Mouse (Mus musculus) hindbrain, embryonic 13.5 days (tissue): Measurements from ENCODE around the gene Stxbp1. TPM values are rescaled to one million over a fixed set of nuclear protein-coding genes. Genes with fewer than 3 reads are reported as not detected.

Experiments used
- ATAC-seq: fragments of 200-750 bp; cut with Nextera tagmentation; 2 replicates; pipeline ENCODE4 v1.8.0; 2017; ENCODE audit warnings: moderate TSS enrichment; ENCODE audit not compliant: low FRiP score
- H3K27ac ChIP-seq: fragments of 300-500 bp; sonication (generic); 2 replicates; pipeline ENCODE4 v1.5.1; 2015; ENCODE audit warnings: inconsistent platforms, mild to moderate bottlenecking, moderate library complexity
- H3K27me3 ChIP-seq: fragments of 300-500 bp; sonication (generic); 2 replicates; pipeline ENCODE4 v1.6.1; 2015; ENCODE audit warnings: mild to moderate bottlenecking, inconsistent platforms
- H3K36me3 ChIP-seq: fragments of 300-500 bp; sonication (generic); 2 replicates; pipeline ENCODE4 v1.6.1; 2015; ENCODE audit warnings: mild to moderate bottlenecking, inconsistent platforms
- H3K4me1 ChIP-seq: fragments of 300-500 bp; sonication (generic); replicated peaks from 2 replicates; pipeline ENCODE4 v1.6.1; 2015; ENCODE audit warnings: inconsistent platforms
- H3K4me2 ChIP-seq: fragments of 300-500 bp; sonication (generic); 2 replicates; pipeline ENCODE4 v1.6.1; 2015; ENCODE audit warnings: inconsistent platforms, mild to moderate bottlenecking, moderate library complexity
- H3K4me3 ChIP-seq: fragments of 300-500 bp; sonication (generic); 2 replicates; pipeline ENCODE4 v1.5.1; 2015; ENCODE audit warnings: mild to moderate bottlenecking, inconsistent platforms
- H3K9ac ChIP-seq: fragments of 300-500 bp; sonication (generic); 2 replicates; pipeline ENCODE4 v1.6.1; 2015; ENCODE audit warnings: mild to moderate bottlenecking, inconsistent platforms
- H3K9me3 ChIP-seq: fragments of 300-500 bp; sonication (generic); 2 replicates; pipeline ENCODE4 v1.6.1; 2016; ENCODE audit warnings: inconsistent platforms
- WGBS: fragments of 180-500 bp; shearing (Covaris S2); methylation state at CpG from one replicate; pipeline ENCODE4 v1.1.7; 2015; 5-methylcytosine and 5-hydroxymethylcytosine counted together
- polyA plus RNA-seq: library from polyadenylated mRNA; unstranded; fragments of >200 nt; fragmentation: Nextera tagmentation; extraction: Ambion mirVana; gene quantifications from 2 replicates; pipeline ENCODE4 v1.2.1, GENCODE M21; 2015

Stxbp1 gene
- polyA plus RNA-seq, 1 experiment from 2014 or later = 180 TPM

DNA sequence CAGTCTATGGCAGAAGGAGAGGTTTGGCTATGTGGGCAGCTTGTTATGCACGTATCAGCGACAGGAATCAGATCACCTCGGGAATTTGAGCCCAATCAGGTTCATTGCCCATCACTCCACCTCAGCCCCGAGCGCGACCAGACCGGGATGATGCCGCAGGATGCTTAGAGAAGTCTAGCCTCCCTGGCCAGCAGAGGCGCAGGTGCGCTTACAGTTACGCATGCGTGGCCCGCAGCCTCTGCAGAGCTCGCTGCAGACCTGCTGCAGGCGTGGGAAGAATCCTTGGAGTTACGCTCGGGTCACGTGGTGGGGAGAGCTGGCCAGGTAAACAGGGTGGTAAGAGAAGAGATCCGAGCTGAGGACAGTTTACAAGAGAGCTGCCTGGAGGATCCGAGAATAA lies 5.1 kb upstream of the Stxbp1 start:
- H3K4me1 ChIP-seq = peaks cover 13% of the 10 kb centered on the region
- H3K27ac ChIP-seq = no peak overlapping the region
- ATAC-seq = no peak; the same call in 1 of the 2 replicates
- H3K36me3 ChIP-seq = no peaks in the 10 kb centered on the region
- peak overlapping the region; percentile 43 for H3K4me2 ChIP-seq
- no peaks in the 10 kb centered on the region for H3K9me3 ChIP-seq
- peak overlapping the region; percentile 20 for H3K4me3 ChIP-seq
- peaks cover 15% of the 10 kb centered on the region for H3K27me3 ChIP-seq
- H3K9ac ChIP-seq = peak overlapping the region; percentile 67
- 3% methylated on average over 20 of the region's 20 CpGs for WGBS

- WGBS = 50% methylated on average over 6 of the region's 6 CpGs
Observed at GRCm38 (mm10) chr2:32847468-32847821, 400 bp upstream of the Stxbp1 start.

DNA sequence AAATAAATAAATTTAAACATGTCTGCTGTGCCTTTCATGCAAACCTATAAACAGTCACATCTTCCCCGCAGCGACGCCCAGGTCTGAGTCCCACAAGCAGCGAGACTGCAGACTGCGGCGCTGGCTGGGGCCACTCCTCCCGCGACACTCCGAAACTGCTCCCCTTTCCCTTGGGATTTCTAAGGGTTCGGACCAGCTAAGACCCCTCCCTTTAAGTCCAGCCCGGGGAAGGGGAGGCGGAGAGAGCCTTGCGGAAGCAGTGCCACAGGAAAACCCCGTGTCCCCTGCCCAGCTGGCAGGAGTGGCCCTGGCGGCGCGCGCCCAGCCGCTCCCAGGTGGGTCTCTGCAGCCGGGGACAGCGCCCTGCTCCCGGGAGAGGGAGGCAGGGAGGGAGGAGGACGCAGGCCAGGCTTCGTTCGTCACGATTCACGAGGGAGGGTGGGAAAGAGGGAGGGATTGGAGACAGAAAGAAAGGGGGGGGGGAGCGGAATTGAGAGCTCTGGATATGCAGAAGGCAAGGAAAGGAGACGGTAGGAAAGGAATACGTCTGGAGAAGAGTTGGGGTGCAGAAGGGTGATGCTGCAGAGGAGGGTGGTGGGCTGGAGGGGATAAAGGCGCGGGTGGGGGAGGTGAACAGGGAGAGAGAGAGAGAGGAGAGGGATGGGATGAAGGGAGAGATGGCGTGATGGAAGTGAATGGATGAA lies 792 bp downstream of the Stxbp1 start:
- H3K4me1 ChIP-seq = peaks cover 29% of the 10 kb centered on the region
- H3K9me3 ChIP-seq = no peaks in the 10 kb centered on the region
- peak overlapping the region; percentile 95 for H3K27ac ChIP-seq
- peaks cover 5% of the 10 kb centered on the region for H3K27me3 ChIP-seq
- under 1% methylated on average over 33 of the region's 33 CpGs for WGBS
- H3K4me2 ChIP-seq = peak overlapping the region; percentile 72
- peak overlapping the region; percentile 91 for H3K9ac ChIP-seq
- ATAC-seq = peak; percentile 67
- peaks cover 11% of the 10 kb centered on the region for H3K36me3 ChIP-seq
- peak overlapping the region; percentile 85 for H3K4me3 ChIP-seq

More at GRCm38 (mm10) chr2:32847468-32847821, 400 bp upstream of the Stxbp1 start:
- H3K9ac ChIP-seq = peak overlapping the region; percentile 51; the same call in 1 of the 2 replicates
- peak; percentile 41; the same call in 1 of the 2 replicates for ATAC-seq
- no peaks in the 10 kb centered on the region for H3K9me3 ChIP-seq
- H3K4me2 ChIP-seq = peak overlapping the region; percentile 48
- peaks cover 36% of the 10 kb centered on the region for H3K4me1 ChIP-seq
- peak overlapping the region; percentile 95; the same call in 1 of the 2 replicates for H3K27ac ChIP-seq
- 0 out of 2 replicates have a peak, but pooled peaks cover 2% of the 10 kb centered on the region for H3K36me3 ChIP-seq
- peak overlapping the region; percentile 85 for H3K4me3 ChIP-seq
- peaks cover 14% of the 10 kb centered on the region for H3K27me3 ChIP-seq

- peaks cover 13% of the 10 kb centered on the region for H3K36me3 ChIP-seq
- WGBS = 5% methylated on average over 12 of the region's 12 CpGs
Observed at GRCm38 (mm10) chr2:32845572-32846100, 1.4 kb downstream of the Stxbp1 start.

GRCm38 (mm10) chr2:32842558-32842957 lies 4.5 kb downstream of the Stxbp1 start:
- H3K4me1 ChIP-seq = peaks cover 34% of the 10 kb centered on the region
- 36% methylated on average over 4 of the region's 4 CpGs for WGBS
- peaks cover 17% of the 10 kb centered on the region for H3K36me3 ChIP-seq
- H3K9ac ChIP-seq = no peak overlapping the region
- H3K4me3 ChIP-seq = no peak overlapping the region
- H3K4me2 ChIP-seq = no peak overlapping the region
- H3K27me3 ChIP-seq = no peaks in the 10 kb centered on the region
- no peak overlapping the region for H3K27ac ChIP-seq
- H3K9me3 ChIP-seq = no peaks in the 10 kb centered on the region
- ATAC-seq = no peak

More at GRCm38 (mm10) chr2:32845572-32846100, 1.4 kb downstream of the Stxbp1 start:
- Histone ChIP-seq H3K4me2 (peak overlapping the region; percentile 72), H3K27me3 (no peaks in the 10 kb centered on the region), H3K27ac (peak overlapping the region; percentile 95), H3K4me1 (peaks cover 29% of the 10 kb centered on the region), H3K4me3 (peak overlapping the region; percentile 85), H3K9me3 (no peaks in the 10 kb centered on the region), H3K9ac (peak overlapping the region; percentile 91)
- ATAC-seq = no peak

DNA sequence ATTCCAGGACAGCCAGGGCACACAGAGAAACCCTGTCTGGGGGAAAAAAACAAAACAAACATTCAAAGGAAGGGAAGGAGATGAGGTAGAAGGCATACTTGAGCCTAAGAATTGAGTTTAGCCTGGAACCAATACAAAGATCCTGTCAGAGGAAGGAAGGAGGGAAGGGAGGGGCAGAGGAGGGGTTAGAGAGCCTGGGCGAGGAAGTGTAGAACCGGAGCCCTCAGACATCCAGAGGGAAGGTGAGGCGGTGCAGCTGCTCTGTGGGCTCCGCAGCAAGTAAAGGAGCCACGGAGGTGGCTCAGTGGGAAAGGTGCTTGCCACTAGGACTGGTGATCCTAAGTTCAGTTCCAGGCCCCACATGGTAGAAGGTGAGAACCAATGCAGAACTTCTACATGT lies 5.9 kb downstream of the Stxbp1 start:
- ATAC-seq = no peak
- Histone ChIP-seq H3K9me3 (no peaks in the 10 kb centered on the region), H3K4me3 (no peak overlapping the region), H3K4me2 (no peak overlapping the region), H3K27ac (no peak overlapping the region), H3K9ac (no peak overlapping the region), H3K4me1 (peaks cover 41% of the 10 kb centered on the region), H3K27me3 (no peaks in the 10 kb centered on the region), H3K36me3 (peaks cover 17% of the 10 kb centered on the region)
- WGBS = 62% methylated on average over 5 of the region's 5 CpGs

- 75% methylated on average over 2 of the region's 2 CpGs for WGBS
- no peaks in the 10 kb centered on the region for H3K27me3 ChIP-seq
- peaks cover 17% of the 10 kb centered on the region for H3K36me3 ChIP-seq
- no peak overlapping the region for H3K4me3 ChIP-seq
- no peaks in the 10 kb centered on the region for H3K9me3 ChIP-seq
- H3K4me2 ChIP-seq = no peak overlapping the region
- peaks cover 39% of the 10 kb centered on the region for H3K4me1 ChIP-seq
- ATAC-seq = no peak
- no peak overlapping the region for H3K27ac ChIP-seq
- H3K9ac ChIP-seq = peak overlapping the region; percentile 21; the same call in 1 of the 2 replicates
Observed at GRCm38 (mm10) chr2:32839261-32839660, 7.8 kb downstream of the Stxbp1 start.

- 65% methylated on average over 9 of the region's 9 CpGs for WGBS
- Histone ChIP-seq H3K27ac (no peak overlapping the region), H3K27me3 (no peaks in the 10 kb centered on the region)
Observed at GRCm38 (mm10) chr2:32838147-32838884, 8.7 kb downstream of the Stxbp1 start.

DNA sequence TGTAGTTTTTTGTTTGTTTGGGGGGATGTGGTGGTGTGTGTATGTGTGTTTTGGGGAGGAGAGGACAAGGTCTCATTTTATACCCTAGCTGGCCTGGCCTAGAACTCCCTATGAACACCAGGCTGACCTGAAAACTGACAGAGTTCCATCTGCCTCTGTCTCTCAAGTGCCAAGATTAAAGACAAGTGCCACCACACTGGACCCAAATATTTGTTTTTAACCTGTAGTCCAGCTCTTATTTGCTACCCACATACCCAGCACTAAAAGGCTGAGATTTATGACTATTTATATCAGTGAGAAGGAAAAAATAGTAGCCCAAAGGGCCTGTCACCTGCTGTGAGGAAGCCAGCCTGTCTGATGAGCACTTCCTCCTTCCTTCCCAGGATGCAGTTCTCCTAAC lies 11.5 kb downstream of the Stxbp1 start:
- no peaks in the 10 kb centered on the region for H3K27me3 ChIP-seq
- ATAC-seq = no peak
- 0 out of 2 replicates have a peak overlapping the region, but pooled peaks have one; percentile 26 for H3K27ac ChIP-seq
- no peak overlapping the region for H3K4me3 ChIP-seq
- H3K4me2 ChIP-seq = no peak overlapping the region
- H3K4me1 ChIP-seq = peaks cover 36% of the 10 kb centered on the region
- no peak overlapping the region for H3K9ac ChIP-seq
- H3K36me3 ChIP-seq = peaks cover 4% of the 10 kb centered on the region; the same call in 1 of the 2 replicates
- H3K9me3 ChIP-seq = no peaks in the 10 kb centered on the region

More at GRCm38 (mm10) chr2:32838147-32838884, 8.7 kb downstream of the Stxbp1 start:
- Histone ChIP-seq H3K4me3 (no peak overlapping the region), H3K9me3 (no peaks in the 10 kb centered on the region), H3K9ac (no peak overlapping the region), H3K4me1 (peaks cover 35% of the 10 kb centered on the region), H3K36me3 (peaks cover 17% of the 10 kb centered on the region), H3K4me2 (no peak overlapping the region)
- ATAC-seq = no peak

GRCm38 (mm10) chr2:32834496-32834895 lies 12.5 kb downstream of the Stxbp1 start:
- Histone ChIP-seq H3K4me2 (no peak overlapping the region), H3K9ac (no peak overlapping the region), H3K9me3 (no peaks in the 10 kb centered on the region), H3K27me3 (no peaks in the 10 kb centered on the region), H3K4me3 (no peak overlapping the region), H3K36me3 (no peaks in the 10 kb centered on the region), H3K27ac (0 out of 2 replicates have a peak overlapping the region, but pooled peaks have one; percentile 26), H3K4me1 (peaks cover 39% of the 10 kb centered on the region)
- ATAC-seq = no peak
- WGBS = 72% methylated on average over 7 of the region's 7 CpGs

- Histone ChIP-seq H3K9me3 (no peaks in the 10 kb centered on the region), H3K4me1 (peaks cover 22% of the 10 kb centered on the region), H3K27me3 (no peaks in the 10 kb centered on the region), H3K4me2 (no peak overlapping the region), H3K9ac (no peak overlapping the region), H3K27ac (no peak overlapping the region), H3K4me3 (no peak overlapping the region), H3K36me3 (peaks cover 5% of the 10 kb centered on the region; the same call in 1 of the 2 replicates)
- ATAC-seq = no peak
- WGBS = 85% methylated on average over 11 of the region's 11 CpGs
Observed at GRCm38 (mm10) chr2:32828979-32829676, 17.9 kb downstream of the Stxbp1 start.

DNA sequence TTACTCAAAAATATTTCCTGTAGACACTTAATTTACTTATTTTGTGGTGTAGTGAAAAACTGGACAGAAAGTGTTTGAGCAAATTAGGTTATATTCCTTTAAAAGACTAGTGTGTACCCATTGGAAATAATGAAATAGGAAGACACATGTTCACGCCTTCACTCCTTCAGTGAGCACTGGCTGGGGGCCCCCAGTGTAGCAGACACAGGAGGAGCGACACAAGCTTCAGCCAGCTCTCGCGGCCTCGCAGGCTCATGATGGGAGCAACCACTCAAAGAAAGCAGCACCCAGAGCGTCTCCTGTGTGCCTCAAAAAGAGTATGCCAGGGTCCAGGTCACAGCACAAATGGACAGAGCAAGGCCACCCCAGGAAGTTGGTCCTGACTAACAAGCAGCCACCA lies 21.2 kb downstream of the Stxbp1 start:
- ATAC-seq = no peak
- WGBS = 81% methylated on average over 6 of the region's 6 CpGs
- H3K27ac ChIP-seq = no peak overlapping the region

More for the DNA sequence above, 21.2 kb downstream of the Stxbp1 start:
- no peak overlapping the region for H3K4me2 ChIP-seq
- peaks cover 14% of the 10 kb centered on the region for H3K36me3 ChIP-seq
- no peak overlapping the region for H3K4me3 ChIP-seq
- no peaks in the 10 kb centered on the region for H3K9me3 ChIP-seq
- no peak overlapping the region for H3K9ac ChIP-seq
- H3K4me1 ChIP-seq = peaks cover 30% of the 10 kb centered on the region
- no peaks in the 10 kb centered on the region for H3K27me3 ChIP-seq
